Mouse (Mus musculus): Measurements from ENCODE around the gene Ulk4. TPM values are rescaled to one million over a fixed set of nuclear protein-coding genes. Genes with fewer than 3 reads are reported as not detected.

The Ulk4 gene
- polyA plus RNA-seq, 1 experiment: 2.9 TPM

DNA sequence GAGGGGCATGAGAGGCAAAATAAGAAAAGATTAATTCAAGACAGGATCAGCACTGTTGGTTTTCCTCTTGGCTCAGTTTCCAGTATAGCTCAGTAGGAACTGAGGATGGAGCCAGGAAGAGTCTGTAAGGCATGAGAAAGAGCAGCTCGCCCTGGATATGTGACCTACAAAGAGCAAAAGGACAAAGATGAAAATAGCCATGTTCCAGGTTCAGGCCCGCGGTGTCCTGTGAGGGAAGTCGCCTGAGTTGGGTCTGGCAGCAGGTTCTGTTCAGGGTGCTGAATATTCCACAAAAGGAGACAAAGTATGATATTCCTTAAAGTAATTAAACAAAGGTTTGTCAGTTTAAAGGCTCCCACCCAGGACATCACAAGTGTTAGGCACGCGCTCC is 34.8 kb upstream of the Ulk4 start:
- Histone ChIP-seq H3K27me3 (ENCODE audit: control insufficient read depth, insufficient read depth, low read length) (no peaks in the 10 kb centered on the region), H3K36me3 (ENCODE audit: control insufficient read depth, insufficient read depth, low read length) (no peaks in the 10 kb centered on the region), H3K4me3 (ENCODE audit: control insufficient read depth, insufficient read depth, low read length) (no peak overlapping the region), H3K27ac (ENCODE audit: control insufficient read depth, insufficient read depth, low read length) (no peak overlapping the region), H3K4me1 (replicated peaks; ENCODE audit: control insufficient read depth, insufficient read depth, low read length) (peaks cover 42% of the 10 kb centered on the region)
- 93% methylated on average over 6 of the region's 6 CpGs for WGBS
- no peak for TF ChIP-seq POLR2A (IDR thresholded peaks at IDR 0.05; ENCODE audit: control insufficient read depth, extremely low read depth, insufficient read depth, low read length, poor library complexity)
- TF ChIP-seq CTCF (IDR thresholded peaks at IDR 0.05; ENCODE audit: borderline replicate concordance, control insufficient read depth, extremely low read depth, insufficient read depth, low read length, poor library complexity): no peak
- no peak for DNase-seq

DNA sequence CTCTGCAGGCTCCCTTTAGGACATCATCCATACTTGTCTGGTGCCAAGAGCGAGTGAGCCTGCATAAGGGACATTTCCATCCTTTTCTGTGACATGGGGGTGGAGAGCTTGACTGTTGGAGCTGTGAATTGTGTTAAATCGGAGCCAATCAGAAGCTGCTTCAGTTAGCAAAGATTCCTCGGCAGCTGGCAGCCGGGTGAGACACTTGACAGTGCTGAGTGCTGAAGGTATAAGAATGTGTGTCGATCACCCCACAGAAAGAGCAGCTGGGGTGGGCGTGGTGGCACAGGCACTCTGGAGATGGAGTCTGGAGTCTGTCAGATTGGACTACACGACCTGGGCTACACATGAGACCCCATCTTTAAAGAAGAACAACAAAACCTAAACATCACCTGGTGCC is 33.5 kb upstream of the Ulk4 start:
- Histone ChIP-seq H3K4me3 (ENCODE audit: control insufficient read depth, insufficient read depth, low read length) (no peak overlapping the region), H3K4me1 (replicated peaks; ENCODE audit: control insufficient read depth, insufficient read depth, low read length) (peaks cover 32% of the 10 kb centered on the region), H3K27me3 (ENCODE audit: control insufficient read depth, insufficient read depth, low read length) (no peaks in the 10 kb centered on the region), H3K36me3 (ENCODE audit: control insufficient read depth, insufficient read depth, low read length) (no peaks in the 10 kb centered on the region), H3K27ac (ENCODE audit: control insufficient read depth, insufficient read depth, low read length) (no peak overlapping the region)
- DNase-seq: no peak
- TF ChIP-seq POLR2A (IDR thresholded peaks at IDR 0.05; ENCODE audit: control insufficient read depth, extremely low read depth, insufficient read depth, low read length, poor library complexity) (no peak), CTCF (IDR thresholded peaks at IDR 0.05; ENCODE audit: borderline replicate concordance, control insufficient read depth, extremely low read depth, insufficient read depth, low read length, poor library complexity) (no peak)
- 91% methylated on average over 7 of the region's 7 CpGs for WGBS

DNA sequence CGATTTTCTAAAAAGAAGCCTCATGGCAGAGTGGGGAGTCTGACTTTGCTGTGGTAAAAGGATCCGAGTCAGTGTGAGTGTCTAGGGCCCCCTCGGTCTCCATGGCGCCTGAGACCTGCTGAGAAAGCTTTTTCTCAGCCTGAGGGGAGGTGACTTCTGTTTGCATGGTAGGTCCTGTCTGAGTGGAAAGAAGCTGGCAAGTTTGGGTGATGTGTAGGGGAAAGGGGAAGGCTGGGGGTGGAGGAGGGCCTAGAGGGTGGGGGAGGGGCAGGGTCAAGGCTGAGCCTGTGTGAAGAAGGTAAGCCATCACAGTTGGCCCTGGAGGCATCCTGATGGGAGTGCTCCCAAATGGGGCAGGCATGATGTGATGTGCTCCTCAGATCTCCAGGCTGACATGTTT is 32.3 kb upstream of the Ulk4 start:
- no peak overlapping the region for H3K27ac ChIP-seq (ENCODE audit: control insufficient read depth, insufficient read depth, low read length)
- H3K4me3 ChIP-seq (ENCODE audit: control insufficient read depth, insufficient read depth, low read length): no peak overlapping the region
- TF ChIP-seq POLR2A (IDR thresholded peaks at IDR 0.05; ENCODE audit: control insufficient read depth, extremely low read depth, insufficient read depth, low read length, poor library complexity): no peak
- TF ChIP-seq CTCF (IDR thresholded peaks at IDR 0.05; ENCODE audit: borderline replicate concordance, control insufficient read depth, extremely low read depth, insufficient read depth, low read length, poor library complexity): no peak
- H3K27me3 ChIP-seq (ENCODE audit: control insufficient read depth, insufficient read depth, low read length): no peaks in the 10 kb centered on the region
- H3K36me3 ChIP-seq (ENCODE audit: control insufficient read depth, insufficient read depth, low read length): no peaks in the 10 kb centered on the region
- WGBS: 63% methylated on average over 4 of the region's 4 CpGs
- peaks cover 27% of the 10 kb centered on the region for H3K4me1 ChIP-seq (replicated peaks; ENCODE audit: control insufficient read depth, insufficient read depth, low read length)
- no peak for DNase-seq

DNA sequence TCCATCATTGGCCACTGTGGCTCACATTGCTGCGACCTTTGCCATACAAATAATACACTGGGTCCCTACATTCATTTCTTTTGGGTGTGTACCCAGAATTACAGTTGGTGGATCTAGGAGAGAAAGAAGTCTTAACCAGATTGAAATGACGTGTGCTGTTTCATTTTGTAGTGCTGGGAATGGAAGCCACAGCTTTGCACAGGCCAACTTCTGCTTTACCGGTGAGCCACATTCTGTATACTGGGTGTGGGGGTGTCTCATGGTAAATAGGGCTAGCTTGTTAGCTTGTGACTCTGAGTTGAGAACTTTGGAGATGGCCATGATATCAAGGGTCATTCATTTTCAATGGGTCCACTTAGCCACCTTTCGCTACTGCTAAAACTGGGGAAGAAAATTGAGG is 28.5 kb upstream of the Ulk4 start:
- Histone ChIP-seq H3K36me3 (ENCODE audit: control insufficient read depth, insufficient read depth, low read length) (no peaks in the 10 kb centered on the region), H3K27ac (ENCODE audit: control insufficient read depth, insufficient read depth, low read length) (no peak overlapping the region), H3K4me1 (replicated peaks; ENCODE audit: control insufficient read depth, insufficient read depth, low read length) (peaks cover 22% of the 10 kb centered on the region), H3K27me3 (ENCODE audit: control insufficient read depth, insufficient read depth, low read length) (no peaks in the 10 kb centered on the region), H3K4me3 (ENCODE audit: control insufficient read depth, insufficient read depth, low read length) (no peak overlapping the region)
- TF ChIP-seq CTCF (IDR thresholded peaks at IDR 0.05; ENCODE audit: borderline replicate concordance, control insufficient read depth, extremely low read depth, insufficient read depth, low read length, poor library complexity) (no peak), POLR2A (IDR thresholded peaks at IDR 0.05; ENCODE audit: control insufficient read depth, extremely low read depth, insufficient read depth, low read length, poor library complexity) (no peak)
- DNase-seq: no peak
- 74% methylated on average over 4 of the region's 4 CpGs for WGBS

DNA sequence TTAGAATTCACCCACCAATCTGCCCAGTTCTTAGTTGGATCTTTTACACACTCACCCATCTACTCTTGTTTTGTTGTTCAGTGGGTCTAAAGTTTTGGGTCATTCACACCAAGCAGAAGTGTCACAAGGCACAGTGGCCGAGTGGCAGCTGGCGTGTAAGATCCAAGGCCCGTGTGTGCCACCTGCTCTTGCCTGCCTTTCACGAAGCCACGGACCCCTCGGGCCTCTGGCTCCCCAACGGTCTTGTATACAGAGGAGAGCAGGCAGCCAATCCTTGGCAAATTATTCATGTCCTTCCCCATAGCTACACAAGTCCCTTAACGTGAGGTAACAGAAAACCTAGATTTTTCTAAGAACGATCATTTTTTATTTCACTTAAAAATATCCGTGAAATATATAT is 27.5 kb upstream of the Ulk4 start:
- no peaks in the 10 kb centered on the region for H3K36me3 ChIP-seq (ENCODE audit: control insufficient read depth, insufficient read depth, low read length)
- H3K4me3 ChIP-seq (ENCODE audit: control insufficient read depth, insufficient read depth, low read length): no peak overlapping the region
- 61% methylated on average over 10 of the region's 10 CpGs for WGBS
- peaks cover 26% of the 10 kb centered on the region for H3K4me1 ChIP-seq (replicated peaks; ENCODE audit: control insufficient read depth, insufficient read depth, low read length)
- no peaks in the 10 kb centered on the region for H3K27me3 ChIP-seq (ENCODE audit: control insufficient read depth, insufficient read depth, low read length)
- no peak overlapping the region for H3K27ac ChIP-seq (ENCODE audit: control insufficient read depth, insufficient read depth, low read length)
- no peak for DNase-seq
- TF ChIP-seq POLR2A (IDR thresholded peaks at IDR 0.05; ENCODE audit: control insufficient read depth, extremely low read depth, insufficient read depth, low read length, poor library complexity) (no peak), CTCF (IDR thresholded peaks at IDR 0.05; ENCODE audit: borderline replicate concordance, control insufficient read depth, extremely low read depth, insufficient read depth, low read length, poor library complexity) (no peak)

DNA sequence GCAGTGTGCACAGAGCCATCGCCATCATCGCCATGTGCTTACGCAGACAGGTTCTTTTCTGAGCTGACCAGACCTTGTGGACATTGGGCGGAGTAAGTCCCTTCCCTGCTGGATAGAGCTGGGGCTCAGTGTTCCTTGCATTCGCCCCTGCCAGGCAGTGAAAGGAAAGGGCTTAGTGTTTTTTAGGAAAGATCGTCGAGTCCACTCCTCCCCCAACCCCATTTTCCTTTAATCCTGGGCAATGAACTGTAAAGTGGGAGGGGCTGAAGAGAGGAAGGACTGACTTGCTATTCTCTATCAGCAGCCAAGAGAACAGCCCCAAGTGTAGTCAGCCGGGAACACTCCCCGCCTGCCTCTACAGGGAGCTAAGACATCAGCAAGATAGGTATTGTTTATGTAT is 26.8 kb upstream of the Ulk4 start:
- Histone ChIP-seq H3K27me3 (ENCODE audit: control insufficient read depth, insufficient read depth, low read length) (no peaks in the 10 kb centered on the region), H3K4me1 (replicated peaks; ENCODE audit: control insufficient read depth, insufficient read depth, low read length) (peaks cover 26% of the 10 kb centered on the region), H3K4me3 (ENCODE audit: control insufficient read depth, insufficient read depth, low read length) (no peak overlapping the region), H3K27ac (ENCODE audit: control insufficient read depth, insufficient read depth, low read length) (no peak overlapping the region), H3K36me3 (ENCODE audit: control insufficient read depth, insufficient read depth, low read length) (no peaks in the 10 kb centered on the region)
- no peak for DNase-seq
- TF ChIP-seq CTCF (IDR thresholded peaks at IDR 0.05; ENCODE audit: borderline replicate concordance, control insufficient read depth, extremely low read depth, insufficient read depth, low read length, poor library complexity) (no peak), POLR2A (IDR thresholded peaks at IDR 0.05; ENCODE audit: control insufficient read depth, extremely low read depth, insufficient read depth, low read length, poor library complexity) (no peak)
- 90% methylated on average over 9 of the region's 9 CpGs for WGBS

DNA sequence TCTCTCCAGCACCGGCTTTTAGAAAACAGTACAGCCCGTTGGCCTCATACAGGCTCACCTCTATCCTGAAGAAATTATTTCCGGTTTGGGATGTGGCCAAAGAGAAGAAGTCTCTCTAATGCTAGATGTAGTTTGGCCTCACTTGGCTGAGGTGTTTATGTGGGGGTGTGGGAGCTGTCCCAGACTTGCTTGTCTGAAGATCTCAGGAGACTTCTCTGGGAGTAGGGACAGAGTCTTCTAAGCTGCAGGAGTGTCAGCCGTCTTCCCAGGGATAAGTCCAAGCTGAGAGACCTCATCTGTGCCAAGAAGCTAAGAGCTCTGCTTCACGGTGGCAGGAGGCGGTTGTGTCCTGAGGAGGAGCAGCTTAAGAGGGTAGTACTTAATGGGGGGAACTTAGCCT is 26.1 kb upstream of the Ulk4 start:
- Histone ChIP-seq H3K4me1 (replicated peaks; ENCODE audit: control insufficient read depth, insufficient read depth, low read length) (peaks cover 30% of the 10 kb centered on the region), H3K36me3 (ENCODE audit: control insufficient read depth, insufficient read depth, low read length) (no peaks in the 10 kb centered on the region), H3K4me3 (ENCODE audit: control insufficient read depth, insufficient read depth, low read length) (no peak overlapping the region), H3K27ac (ENCODE audit: control insufficient read depth, insufficient read depth, low read length) (no peak overlapping the region), H3K27me3 (ENCODE audit: control insufficient read depth, insufficient read depth, low read length) (no peaks in the 10 kb centered on the region)
- TF ChIP-seq CTCF (IDR thresholded peaks at IDR 0.05; ENCODE audit: borderline replicate concordance, control insufficient read depth, extremely low read depth, insufficient read depth, low read length, poor library complexity) (no peak), POLR2A (IDR thresholded peaks at IDR 0.05; ENCODE audit: control insufficient read depth, extremely low read depth, insufficient read depth, low read length, poor library complexity) (no peak)
- no peak for DNase-seq
- WGBS: 95% methylated on average over 6 of the region's 6 CpGs

Measured in thymus, adult 2 months (tissue).